8 mouse cellular contexts compared by ENCODE assay signal in the genomic region with DNA sequence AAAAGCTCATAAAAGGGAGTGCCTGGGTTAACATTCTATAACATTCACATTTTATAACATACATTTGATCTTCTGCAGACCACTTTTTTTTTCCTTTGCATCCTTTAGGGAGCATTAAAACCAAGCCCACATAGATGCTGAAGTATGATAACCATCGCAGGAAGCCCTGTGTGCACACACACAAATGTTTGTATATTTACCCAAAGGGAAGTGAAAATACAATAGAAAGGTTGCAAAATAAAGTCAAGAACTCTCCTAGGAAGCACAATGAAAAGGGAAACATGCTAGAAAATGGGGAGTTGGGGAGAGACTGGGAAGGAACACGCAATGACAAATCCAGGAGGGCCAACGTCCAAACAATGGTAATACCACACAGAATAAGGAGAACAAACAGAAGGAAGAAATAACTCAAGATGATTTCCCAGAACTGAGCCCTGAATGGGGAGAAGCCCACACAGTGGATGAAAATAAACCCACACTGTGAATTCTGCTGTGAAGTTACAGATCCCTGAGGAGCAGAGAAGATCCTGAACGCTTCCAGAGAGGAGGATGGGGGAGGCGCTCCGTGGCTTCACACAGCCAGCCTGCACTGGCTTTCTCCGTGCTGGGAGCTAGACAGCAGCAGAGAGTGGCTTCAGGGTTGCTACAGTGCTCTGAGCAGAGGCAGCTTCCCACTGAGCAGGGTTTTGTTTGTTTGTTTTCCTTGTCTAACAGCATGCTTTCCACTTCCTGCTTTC. TPM values are rescaled to one million over a fixed set of nuclear protein-coding genes. Genes with fewer than 3 reads are reported as not detected.
DNase-seq lines count a peak whose midpoint lies in the region; ATAC-seq lines count a peak whose summit lies in the region.

No protein-coding gene starts in this region.

- peak overlapping the region; percentile 23 for H3K4me2 ChIP-seq in midbrain, embryonic 13.5 days (replicated peaks)
- no peak overlapping the region for H3K4me2 ChIP-seq in hindbrain, embryonic 11.5 days (replicated peaks; ENCODE audit: low read depth, low read length)
- peak overlapping the region; percentile 21; the same call in 1 of the 2 replicates for H3K4me2 ChIP-seq in liver, embryonic 12.5 days
- H3K4me2 ChIP-seq in stomach, embryonic 16.5 days (ENCODE audit: low read depth, low read length): peak overlapping the region; percentile 20; the same call in 1 of the 2 replicates

- 34% methylated on average over 7 of the region's 7 CpGs for WGBS in midbrain, embryonic 13.5 days
- WGBS in midbrain, embryonic 10.5 days: 35% methylated on average over 7 of the region's 7 CpGs
- WGBS in hindbrain, embryonic 11.5 days: 41% methylated on average over 7 of the region's 7 CpGs
- WGBS in liver, embryonic 12.5 days (ENCODE audit: insufficient replicate concordance): 24% methylated on average over 7 of the region's 7 CpGs
- 21% methylated on average over 7 of the region's 7 CpGs for WGBS in stomach, embryonic 16.5 days

- H3K27me3 ChIP-seq in midbrain, embryonic 13.5 days: no peaks in the 10 kb centered on the region
- no peaks in the 10 kb centered on the region for H3K27me3 ChIP-seq in midbrain, embryonic 10.5 days (ENCODE audit: low read depth, poor library complexity, severe bottlenecking)
- H3K27me3 ChIP-seq in hindbrain, embryonic 11.5 days (ENCODE audit: control insufficient read depth, insufficient read depth, low read length): no peaks in the 10 kb centered on the region
- H3K27me3 ChIP-seq in liver, embryonic 12.5 days (replicated peaks): no peaks in the 10 kb centered on the region
- H3K27me3 ChIP-seq in stomach, embryonic 16.5 days (ENCODE audit: control insufficient read depth, insufficient read depth, low read length): no peaks in the 10 kb centered on the region

- peaks cover 11% of the 10 kb centered on the region for H3K4me1 ChIP-seq in midbrain, embryonic 13.5 days (replicated peaks)
- peaks cover 8% of the 10 kb centered on the region for H3K4me1 ChIP-seq in midbrain, embryonic 10.5 days
- no peaks in the 10 kb centered on the region for H3K4me1 ChIP-seq in hindbrain, embryonic 11.5 days (replicated peaks; ENCODE audit: control insufficient read depth, insufficient read depth, low read length)
- H3K4me1 ChIP-seq in liver, embryonic 12.5 days: peaks cover 12% of the 10 kb centered on the region; the same call in 1 of the 2 replicates
- peaks cover 11% of the 10 kb centered on the region for H3K4me1 ChIP-seq in stomach, embryonic 16.5 days (ENCODE audit: control insufficient read depth, insufficient read depth, low read length)

- H3K27ac ChIP-seq in midbrain, embryonic 13.5 days: 0 out of 2 replicates have a peak overlapping the region, but pooled peaks have one; percentile 54
- H3K27ac ChIP-seq in midbrain, embryonic 10.5 days (replicated peaks): no peak overlapping the region
- no peak overlapping the region for H3K27ac ChIP-seq in hindbrain, embryonic 11.5 days (ENCODE audit: low read depth, low read length)
- no peak overlapping the region for H3K27ac ChIP-seq in liver, embryonic 12.5 days
- peak overlapping the region; percentile 19; the same call in 1 of the 2 replicates for H3K27ac ChIP-seq in stomach, embryonic 16.5 days (ENCODE audit: low read length)

- no peak overlapping the region for H3K4me3 ChIP-seq in midbrain, embryonic 13.5 days (replicated peaks)
- no peak overlapping the region for H3K4me3 ChIP-seq in midbrain, embryonic 10.5 days
- no peak overlapping the region for H3K4me3 ChIP-seq in hindbrain, embryonic 11.5 days (ENCODE audit: low read depth, low read length)
- H3K4me3 ChIP-seq in liver, embryonic 12.5 days: no peak overlapping the region
- no peak overlapping the region for H3K4me3 ChIP-seq in stomach, embryonic 16.5 days (replicated peaks; ENCODE audit: low read length)

- no peak overlapping the region for H3K9ac ChIP-seq in midbrain, embryonic 13.5 days (replicated peaks)
- no peak overlapping the region for H3K9ac ChIP-seq in hindbrain, embryonic 11.5 days (ENCODE audit: low read depth, low read length)
- H3K9ac ChIP-seq in liver, embryonic 12.5 days: no peak overlapping the region
- H3K9ac ChIP-seq in stomach, embryonic 16.5 days (ENCODE audit: low read length): no peak overlapping the region

- no peaks in the 10 kb centered on the region for H3K9me3 ChIP-seq in midbrain, embryonic 13.5 days
- no peaks in the 10 kb centered on the region for H3K9me3 ChIP-seq in midbrain, embryonic 10.5 days (replicated peaks)
- H3K9me3 ChIP-seq in hindbrain, embryonic 11.5 days (ENCODE audit: control insufficient read depth, low read length): no peaks in the 10 kb centered on the region
- H3K9me3 ChIP-seq in liver, embryonic 12.5 days (replicated peaks): no peaks in the 10 kb centered on the region
- no peaks in the 10 kb centered on the region for H3K9me3 ChIP-seq in stomach, embryonic 16.5 days (replicated peaks; ENCODE audit: control insufficient read depth, low read length)

- no peak for ATAC-seq in CD4-positive, CD25-positive, alpha-beta regulatory T cell, adult 4 months
- ATAC-seq in midbrain, embryonic 13.5 days: no peak
- ATAC-seq in hindbrain, embryonic 11.5 days (ENCODE audit: low FRiP score): no peak
- no peak for ATAC-seq in liver, embryonic 12.5 days
- no peak for ATAC-seq in stomach, embryonic 16.5 days (ENCODE audit: insufficient read depth, low FRiP score)

- DNase-seq in CD4-positive, CD25-positive, alpha-beta regulatory T cell, adult 2 months (ENCODE audit: low read depth, low spot score): peak; percentile 8
- no peak for DNase-seq in midbrain, embryonic 10.5 days (ENCODE audit: low spot score)
- DNase-seq in hindbrain, embryonic 11.5 days (ENCODE audit: low spot score): peak; percentile 30
- DNase-seq in spleen, postnatal 14 days (ENCODE audit: low spot score in 2 of 2): no peak

- no peaks in the 10 kb centered on the region for H3K36me3 ChIP-seq in midbrain, embryonic 13.5 days
- H3K36me3 ChIP-seq in midbrain, embryonic 10.5 days: no peaks in the 10 kb centered on the region
- H3K36me3 ChIP-seq in hindbrain, embryonic 11.5 days (ENCODE audit: control insufficient read depth, insufficient read depth, low read length): no peaks in the 10 kb centered on the region
- H3K36me3 ChIP-seq in liver, embryonic 12.5 days: no peaks in the 10 kb centered on the region
- H3K36me3 ChIP-seq in stomach, embryonic 16.5 days (ENCODE audit: control insufficient read depth, insufficient read depth, low read length): no peaks in the 10 kb centered on the region

RNA-seq across cellular contexts. Expression of a gene that starts 54.6 kb away (rescaled TPM):
- 1 to 10 TPM; 2.6 to 3.0 TPM for polyA plus RNA-seq in CD4-positive, CD25-positive, alpha-beta regulatory T cell, adult 4 months (2017; shearing (Covaris generic))
- polyA plus RNA-seq in midbrain, embryonic 13.5 days (2015; fragmentation: Nextera tagmentation; extraction: Ambion mirVana): 1.5 and 1.8 TPM in 2 replicates
- polyA plus RNA-seq in midbrain, embryonic 10.5 days (2016; fragmentation: Nextera tagmentation; extraction: Ambion mirVana): 0.71 and 0.73 TPM in 2 replicates
- polyA plus RNA-seq in hindbrain, embryonic 11.5 days (2014; fragmentation: Nextera tagmentation; extraction: Ambion mirVana): 2.1 and 2.2 TPM in 2 replicates
- 1.2 TPM in 2 replicates for polyA plus RNA-seq in liver, embryonic 12.5 days (2016; fragmentation: Nextera tagmentation; extraction: Ambion mirVana)
- 1.5 TPM in 2 replicates for polyA plus RNA-seq in stomach, embryonic 16.5 days (2015; fragmentation: Nextera tagmentation; extraction: Ambion mirVana)

Comparison
In these comparisons a context has a peak if more than half of its experiments do, and no peak if none do; other contexts are left out.
1. H3K27ac ChIP-seq: peak in midbrain, embryonic 13.5 days (single experiment) and stomach, embryonic 16.5 days (single experiment); none in midbrain, embryonic 10.5 days (single experiment), hindbrain, embryonic 11.5 days (single experiment) and liver, embryonic 12.5 days (single experiment).
2. DNase-seq: peak in CD4-positive, CD25-positive, alpha-beta regulatory T cell, adult 2 months (single experiment) and hindbrain, embryonic 11.5 days (single experiment); none in midbrain, embryonic 10.5 days (single experiment) and spleen, postnatal 14 days (0 of 2).